Mouse (Mus musculus) liver, embryonic 14.5 days (tissue): Measurements from ENCODE around the gene Cers5. TPM values are rescaled to one million over a fixed set of nuclear protein-coding genes. Genes with fewer than 3 reads are reported as not detected.
"Not testable (repeated sequence)": the region's sequence is repeated elsewhere in the genome, so short reads cannot be mapped to it uniquely, and the experiment has no call there.

Experiments
- ATAC-seq: fragments of 200-750 bp; cut with Nextera tagmentation; 2 replicates; pipeline ENCODE4 v1.8.0; 2017; ENCODE audit warnings: moderate number of reproducible peaks, mild to moderate bottlenecking, moderate library complexity; ENCODE audit not compliant: insufficient read depth
- DNase-seq, 3 experiments: peaks; one replicate each; pipeline ENCODE4 v3.0.0-alpha.2; 2012 to 2013; ENCODE audit warnings: low read depth in 3 of 3, low spot score in 3 of 3
- H3K27ac ChIP-seq: fragments of 300-500 bp; sonication (generic); 2 replicates; pipeline ENCODE4 v1.5.1; 2014; ENCODE audit warnings: moderate library complexity, mild to moderate bottlenecking, control low read depth, inconsistent platforms
- H3K27me3 ChIP-seq: fragments of 300-500 bp; sonication (generic); 2 replicates; pipeline ENCODE4 v1.6.1; 2014; ENCODE audit warnings: mild to moderate bottlenecking, low read length, moderate library complexity; ENCODE audit not compliant: control insufficient read depth, insufficient read depth
- H3K36me3 ChIP-seq: fragments of 300-500 bp; sonication (generic); replicated peaks from 2 replicates; pipeline ENCODE4 v1.6.1; 2014; ENCODE audit warnings: low read depth; ENCODE audit not compliant: control insufficient read depth, insufficient read depth
- H3K4me1 ChIP-seq, 2 experiments: fragments of 200-500 bp in 1 of 2; fragments of 300-500 bp in 1 of 2; sonication (generic) in 1 of 2; replicated peaks; 2 replicates each; pipeline ENCODE4 v1.6.1; 2012 to 2014; ENCODE audit warnings: antibody characterized with exemption in 1 of 2, inconsistent platforms in 1 of 2, low read length in 1 of 2; ENCODE audit not compliant: control insufficient read depth in 2 of 2, insufficient read depth in 2 of 2
- H3K4me2 ChIP-seq: fragments of 300-500 bp; sonication (generic); 2 replicates; pipeline ENCODE4 v1.6.1; 2014; ENCODE audit warnings: low read depth, mild to moderate bottlenecking, control low read depth, moderate library complexity
- H3K4me3 ChIP-seq, 2 experiments: fragments of 200-500 bp in 1 of 2; fragments of 300-500 bp in 1 of 2; sonication (generic) in 1 of 2; 2 replicates each; pipeline ENCODE4 v1.5.1; 2012 to 2014; ENCODE audit warnings: low read depth in 2 of 2, low read length in 2 of 2, mild to moderate bottlenecking in 2 of 2, control low read depth in 1 of 2, inconsistent platforms in 1 of 2, moderate library complexity in 1 of 2; ENCODE audit not compliant: insufficient read depth in 1 of 2
- H3K9ac ChIP-seq: fragments of 300-500 bp; sonication (generic); replicated peaks from 2 replicates; pipeline ENCODE4 v1.6.1; 2014; ENCODE audit warnings: mild to moderate bottlenecking, control low read depth, moderate library complexity
- H3K9me3 ChIP-seq: fragments of 300-500 bp; sonication (generic); 2 replicates; pipeline ENCODE4 v1.6.1; 2016; ENCODE audit warnings: low read length, mixed read lengths; ENCODE audit not compliant: control insufficient read depth
- CTCF ChIP-seq: IDR thresholded peaks from 2 replicates; pipeline ENCODE4 v1.5.1; 2016; ENCODE audit warnings: antibody characterized with exemption, low read depth, control low read depth
- EP300 ChIP-seq: IDR thresholded peaks from 2 replicates; pipeline ENCODE4 v1.6.1; 2016; ENCODE audit warnings: antibody characterized with exemption, low read depth
- WGBS: fragments of 180-500 bp; shearing (Covaris S2); extraction: QIAGEN DNeasy Blood & Tissue Kit; methylation state at CpG from one replicate; pipeline ENCODE4 v1.1.7; 2014; ENCODE audit not compliant: insufficient replicate concordance; 5-methylcytosine and 5-hydroxymethylcytosine counted together
- polyA plus RNA-seq, 2 experiments: library from polyadenylated mRNA; depleted of rRNA in 1 of 2; stranded (reverse) in 1 of 2; unstranded in 1 of 2; fragments of >200 nt; fragmentation: Nextera tagmentation in 1 of 2; extraction: Ambion mirVana in 1 of 2; gene quantifications; 2 replicates each; pipeline versions ENCODE4 v1.2.1 to v1.2.3; 2012 to 2014

Gene Cers5
- polyA plus RNA-seq, 2 experiments, result 5.4 to 7.7 TPM

DNA sequence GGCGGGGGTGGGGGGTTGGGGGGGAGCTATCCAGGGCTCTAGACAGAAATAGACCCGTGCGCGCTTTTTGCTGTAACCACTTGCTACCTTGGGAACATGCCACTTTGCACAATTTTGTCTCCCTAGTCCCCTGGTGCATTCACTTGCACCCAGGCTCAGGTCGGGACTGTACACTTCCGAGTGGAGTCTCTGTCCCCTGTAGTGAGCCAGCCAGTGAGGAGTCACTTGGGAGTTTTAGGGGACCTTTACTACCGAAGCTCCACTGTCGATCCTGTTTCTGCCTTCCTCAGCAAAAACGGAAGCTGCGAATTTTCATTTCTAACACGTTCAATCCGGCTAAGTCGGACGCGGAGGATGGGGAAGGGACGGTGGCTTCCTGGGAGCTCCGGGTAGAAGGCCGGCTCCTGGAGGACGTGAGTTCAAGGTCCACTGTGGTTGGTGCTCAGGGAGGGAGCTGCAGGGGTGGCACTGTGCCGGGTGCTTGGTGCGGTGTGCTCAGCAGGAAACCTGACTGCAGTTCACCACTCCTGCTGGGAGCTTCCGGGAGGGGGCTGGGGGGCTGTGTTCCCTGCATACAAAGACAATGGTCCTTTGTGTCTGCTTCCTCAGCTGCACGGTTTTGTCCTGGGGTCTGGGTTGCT lies 68.5 kb downstream of the Cers5 start:
- Histone ChIP-seq H3K4me3 (no peak overlapping the region), H3K27ac (no peak overlapping the region)
- WGBS, result 64% methylated on average over 23 of the region's 23 CpGs

DNA sequence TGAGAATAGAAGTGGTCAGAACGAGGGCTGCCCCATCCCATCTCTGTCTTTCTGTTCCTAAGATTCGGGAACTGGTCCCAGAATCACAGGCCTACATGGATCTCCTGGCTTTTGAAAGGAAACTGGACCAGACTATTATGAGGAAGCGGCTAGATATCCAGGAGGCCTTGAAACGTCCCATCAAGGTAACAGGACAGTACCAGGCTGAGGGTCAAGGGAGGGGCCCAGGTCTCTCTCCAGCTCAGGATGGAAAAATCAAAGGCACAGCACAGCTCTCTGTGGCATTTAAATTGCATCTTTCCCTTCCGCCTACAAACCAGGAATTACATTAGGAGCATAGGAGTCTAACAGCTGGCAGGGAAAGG lies 69.0 kb downstream of the Cers5 start:
- TF ChIP-seq CTCF, result no peak
- TF ChIP-seq EP300, result no peak
- WGBS, result 75% methylated on average over 5 of the region's 5 CpGs
- no peaks in the 10 kb centered on the region for H3K9me3 ChIP-seq
- no peak overlapping the region for H3K27ac ChIP-seq
- ATAC-seq (no peak), DNase-seq (no peak)
- no peak overlapping the region for H3K4me2 ChIP-seq
- no peak overlapping the region for H3K9ac ChIP-seq
- H3K27me3 ChIP-seq, result no peaks in the 10 kb centered on the region
- peaks cover 3 to 4% of the 10 kb centered on the region in 2 experiments; a peak in 2 of 4 replicates for H3K4me1 ChIP-seq
- H3K4me3 ChIP-seq, result no peak overlapping the region
- peaks cover 8% of the 10 kb centered on the region for H3K36me3 ChIP-seq

More for the DNA sequence above, 68.5 kb downstream of the Cers5 start:
- H3K4me2 ChIP-seq, result no peak overlapping the region
- H3K9me3 ChIP-seq, result no peaks in the 10 kb centered on the region
- ATAC-seq, result no peak
- no peak for DNase-seq
- TF ChIP-seq CTCF, result no peak
- no peak for TF ChIP-seq EP300
- H3K36me3 ChIP-seq, result peaks cover 11% of the 10 kb centered on the region
- H3K4me1 ChIP-seq, result peaks cover 3 to 4% of the 10 kb centered on the region in 2 experiments; a peak in 2 of 4 replicates
- no peak overlapping the region for H3K9ac ChIP-seq
- no peaks in the 10 kb centered on the region for H3K27me3 ChIP-seq

DNA sequence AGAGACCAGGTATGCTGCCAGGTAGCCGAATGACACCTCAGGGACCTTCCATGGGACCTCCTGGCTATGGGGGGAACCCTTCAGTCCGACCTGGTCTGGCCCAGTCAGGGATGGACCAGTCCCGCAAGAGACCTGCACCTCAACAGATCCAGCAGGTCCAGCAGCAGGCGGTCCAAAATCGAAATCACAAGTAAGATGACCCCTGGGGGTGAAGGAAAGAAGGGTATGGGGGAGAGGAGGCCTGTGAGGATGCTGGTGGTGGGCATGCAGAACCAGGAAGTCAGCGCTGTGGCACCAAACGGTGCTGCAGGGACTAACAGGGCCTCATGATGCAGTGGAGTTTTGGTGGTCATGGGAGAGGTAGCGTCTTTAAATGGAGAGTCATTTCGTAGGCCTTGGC lies 69.6 kb downstream of the Cers5 start:
- TF ChIP-seq EP300 (no peak), CTCF (no peak)
- peak overlapping the region; percentile 67 for H3K4me2 ChIP-seq
- WGBS, result 76% methylated on average over 9 of the region's 9 CpGs
- H3K27me3 ChIP-seq, result no peaks in the 10 kb centered on the region
- ATAC-seq (no peak), DNase-seq (no peak)
- no peak overlapping the region; a peak in 1 of 4 replicates for H3K4me3 ChIP-seq
- H3K9me3 ChIP-seq, result no peaks in the 10 kb centered on the region
- H3K27ac ChIP-seq, result no peak overlapping the region
- H3K4me1 ChIP-seq, result peaks cover 3 to 4% of the 10 kb centered on the region in 2 experiments; a peak in 2 of 4 replicates
- no peak overlapping the region for H3K9ac ChIP-seq
- peaks cover 8% of the 10 kb centered on the region for H3K36me3 ChIP-seq

GRCm38 (mm10) chr15:99701999-99702900 lies 70.4 kb downstream of the Cers5 start, which contains the start of gene Smarcd1:
Gene Smarcd1 (plus strand): TSS chr15:99702129.
- H3K9ac ChIP-seq, result peak within 1 kb of the TSS; percentile 94
- ATAC-seq, result peak; percentile 92
- peak within 1 kb of the TSS; percentile 65 to 89 for H3K4me3 ChIP-seq
- no peaks in the 10 kb centered on the region for H3K27me3 ChIP-seq
- H3K27ac ChIP-seq, result peak within 1 kb of the TSS; percentile 56
- TF ChIP-seq CTCF, result peak; percentile 94
- TF ChIP-seq EP300, result 0 out of 2 replicates have a peak, but pooled peaks have one; percentile 18
- peaks cover 3% of the 10 kb centered on the region; the same call in 1 of the 2 replicates for H3K36me3 ChIP-seq
- peak within 1 kb of the TSS; percentile 67 for H3K4me2 ChIP-seq
- H3K4me1 ChIP-seq, result peaks cover 3 to 4% of the 10 kb centered on the region in 2 experiments; a peak in 2 of 4 replicates
- DNase-seq, result peak; percentile 79 to 82 (median 80)
- 1% methylated on average over 62 of the region's 71 CpGs for WGBS
- H3K9me3 ChIP-seq, result no peaks in the 10 kb centered on the region

DNA sequence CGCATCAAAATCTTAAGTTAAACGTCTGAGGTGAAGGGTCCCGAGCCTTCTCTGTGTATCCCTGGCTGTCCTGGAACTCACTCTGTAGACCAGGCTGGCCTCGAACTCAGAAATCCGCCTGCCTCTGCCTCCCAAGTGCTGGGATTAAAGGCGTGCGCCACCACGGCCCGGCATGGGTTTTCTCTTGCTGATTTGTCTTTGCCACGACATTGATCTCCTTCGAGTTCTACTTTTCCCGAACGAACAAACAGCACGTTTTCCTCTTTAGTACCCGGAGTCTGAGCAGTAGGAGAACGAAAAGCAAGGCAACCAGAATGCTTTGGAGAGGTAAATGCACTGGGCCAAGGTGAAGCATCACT lies 71.1 kb downstream of the Cers5 start:
- H3K27ac ChIP-seq, ATAC-seq, DNase-seq, H3K36me3 ChIP-seq, H3K4me1 ChIP-seq, H3K27me3 ChIP-seq, H3K9me3 ChIP-seq, H3K9ac ChIP-seq: not testable (repeated sequence)
- H3K4me2 ChIP-seq, result peak overlapping the region; percentile 67
- peak overlapping the region; percentile 65 to 89 for H3K4me3 ChIP-seq
- 35% methylated on average over 16 of the region's 16 CpGs for WGBS
